Mouse (Mus musculus) megakaryocyte, embryonic 14.5 days (primary cell): ENCODE measurements around the gene Ccdc97. TPM values are rescaled to one million over a fixed set of nuclear protein-coding genes. Genes with fewer than 3 reads are reported as not detected.

Source experiments
- H3K27me3 ChIP-seq: replicated peaks from 2 replicates; pipeline ENCODE3; 2012; ENCODE audit warnings: inconsistent platforms
- H3K36me3 ChIP-seq: replicated peaks from 2 replicates; pipeline ENCODE3; 2012; ENCODE audit warnings: low read length, inconsistent platforms, mixed read lengths
- H3K4me1 ChIP-seq: 2 replicates; pipeline ENCODE4 v1.6.1; 2012; ENCODE audit warnings: inconsistent platforms
- H3K4me3 ChIP-seq: replicated peaks from 2 replicates; pipeline ENCODE3; 2012; ENCODE audit warnings: moderate library complexity, mild to moderate bottlenecking, inconsistent platforms
- H3K9me3 ChIP-seq: 2 replicates; pipeline ENCODE4 v1.6.1; 2012; ENCODE audit warnings: inconsistent platforms
- FLI1 ChIP-seq: IDR thresholded peaks from 2 replicates; pipeline ENCODE4 v1.6.1; 2012; ENCODE audit warnings: low read length, inconsistent platforms, mixed read lengths
- GATA1 ChIP-seq: IDR thresholded peaks from 3 replicates; pipeline ENCODE4 v1.6.1; 2012; ENCODE audit warnings: mixed read lengths, low read length, inconsistent platforms, borderline replicate concordance
- polyA plus RNA-seq: library from polyadenylated mRNA; stranded (reverse); fragments of >175 nt; gene quantifications from 2 replicates; pipeline ENCODE4 v1.2.3, GENCODE M21; 2012; ENCODE audit warnings: low replicate concordance; ENCODE audit not compliant: insufficient read depth

Gene Ccdc97
- polyA plus RNA-seq = 30.5 and 39.5 TPM in 2 replicates

DNA sequence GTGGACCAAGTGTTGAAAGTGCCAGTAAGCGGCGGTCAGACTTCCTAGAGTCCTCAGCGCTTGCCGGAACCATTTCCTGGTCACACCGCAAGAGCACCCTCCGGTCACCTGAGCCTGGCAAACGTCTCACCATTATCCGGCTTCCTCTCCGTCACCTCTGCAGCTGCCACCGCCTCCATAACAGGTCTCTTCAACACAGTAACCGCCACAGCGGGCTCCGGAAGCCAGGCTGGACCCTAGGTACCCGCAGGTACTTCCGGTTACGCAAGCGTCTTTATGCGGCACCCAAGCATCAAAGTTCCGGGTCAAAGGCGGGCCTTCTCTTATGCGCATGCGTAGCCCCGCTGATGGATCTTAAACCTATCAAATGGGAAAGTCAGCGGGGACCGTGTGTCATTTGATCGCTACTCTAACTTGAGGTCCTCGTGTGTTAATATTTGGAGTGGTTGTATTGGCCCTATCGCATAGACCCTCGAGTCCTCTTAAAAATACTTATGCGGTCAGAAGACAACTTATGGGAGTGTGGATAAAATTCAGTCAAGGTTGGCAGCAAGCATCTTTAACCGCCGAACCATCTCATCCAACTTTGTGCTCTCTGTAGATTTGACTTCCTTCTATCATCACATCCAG, at the start of gene Ccdc97:
Ccdc97 (minus strand) TSS at position 301 of the 630 bp plus-strand sequence.
- H3K4me1 ChIP-seq = peaks cover 97% of the 10 kb centered on the region
- no peaks in the 10 kb centered on the region for H3K27me3 ChIP-seq
- H3K4me3 ChIP-seq = peak within 1 kb of the TSS; percentile 95
- peak; percentile 92 for TF ChIP-seq FLI1
- TF ChIP-seq GATA1 = no peak
- H3K9me3 ChIP-seq = no peaks in the 10 kb centered on the region
- peaks cover 74% of the 10 kb centered on the region for H3K36me3 ChIP-seq

DNA sequence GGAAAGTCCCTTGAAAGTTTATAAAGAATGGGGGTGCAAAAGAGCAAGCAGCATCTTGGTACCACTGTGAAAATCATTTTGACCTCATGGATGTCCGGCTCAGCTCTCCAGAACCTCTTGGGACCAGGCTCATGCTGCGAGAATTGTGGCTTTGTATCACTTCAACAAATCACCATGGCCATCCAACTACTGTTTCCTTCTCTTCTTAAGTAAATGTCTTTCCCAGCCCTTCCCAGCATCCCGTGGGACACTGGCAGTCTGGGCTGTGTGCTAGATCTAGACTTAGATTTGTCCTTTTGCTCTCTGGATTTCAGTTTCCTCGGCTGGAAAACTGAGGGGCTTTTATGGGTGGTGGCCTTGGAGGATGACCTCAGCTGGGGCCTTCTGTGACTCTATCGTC, 49.3 kb upstream of the Ccdc97 start:
- peaks cover 2% of the 10 kb centered on the region for H3K36me3 ChIP-seq

DNA sequence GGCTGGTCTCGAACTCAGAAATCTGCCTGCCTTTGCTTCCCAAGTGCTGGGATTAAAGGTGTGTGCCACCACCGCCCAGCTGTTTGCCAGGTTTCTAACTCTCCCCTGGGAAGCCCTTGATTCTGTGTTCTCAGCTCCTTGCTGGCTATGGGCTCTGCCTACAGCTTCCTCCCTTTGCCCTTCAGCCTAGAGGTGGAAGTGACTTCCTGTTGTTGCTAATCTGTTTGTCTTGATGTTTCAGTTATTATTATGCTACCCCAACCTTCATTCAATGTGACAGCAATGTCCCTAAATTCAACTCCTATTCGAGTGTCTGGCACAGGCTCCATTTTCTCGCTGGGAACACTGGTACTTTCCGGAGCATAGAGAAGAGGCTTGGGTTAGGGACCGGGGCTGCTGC, 47.2 kb upstream of the Ccdc97 start:
- H3K27me3 ChIP-seq = peaks cover 9% of the 10 kb centered on the region
- TF ChIP-seq FLI1 (no peak), GATA1 (no peak)
- no peak overlapping the region for H3K4me3 ChIP-seq
- peaks cover 2% of the 10 kb centered on the region for H3K36me3 ChIP-seq
- no peaks in the 10 kb centered on the region for H3K9me3 ChIP-seq
- H3K4me1 ChIP-seq = peaks cover 45% of the 10 kb centered on the region

More for the DNA sequence above, 49.3 kb upstream of the Ccdc97 start:
- TF ChIP-seq GATA1 (no peak), FLI1 (no peak)
- H3K4me1 ChIP-seq = peaks cover 54% of the 10 kb centered on the region
- no peaks in the 10 kb centered on the region for H3K9me3 ChIP-seq
- no peak overlapping the region for H3K4me3 ChIP-seq
- H3K27me3 ChIP-seq = peaks cover 21% of the 10 kb centered on the region

DNA sequence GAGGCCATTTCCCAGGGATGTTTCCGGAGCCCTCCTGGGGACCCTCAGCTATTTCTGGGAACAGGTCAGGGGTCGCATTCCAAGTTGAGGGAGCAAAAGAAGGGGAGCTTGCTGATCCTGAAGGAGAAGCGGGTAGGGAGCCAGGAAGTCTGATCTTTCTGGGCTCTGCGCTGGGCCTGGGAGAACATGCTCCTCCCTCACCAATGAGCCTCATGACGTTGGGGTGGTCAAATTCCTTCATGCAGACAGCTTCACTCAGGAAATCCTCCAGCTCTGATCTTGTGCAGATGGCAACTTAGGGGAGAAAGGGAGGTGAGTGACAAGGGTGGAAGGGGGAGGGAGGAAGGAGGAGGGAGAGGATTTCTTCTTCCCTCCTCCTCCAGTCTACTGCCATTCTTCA, 45.3 kb upstream of the Ccdc97 start:
- Histone ChIP-seq H3K4me3 (no peak overlapping the region), H3K27me3 (peaks cover 6% of the 10 kb centered on the region), H3K4me1 (peaks cover 51% of the 10 kb centered on the region), H3K36me3 (peaks cover 2% of the 10 kb centered on the region), H3K9me3 (no peaks in the 10 kb centered on the region)
- TF ChIP-seq GATA1 (no peak), FLI1 (no peak)

DNA sequence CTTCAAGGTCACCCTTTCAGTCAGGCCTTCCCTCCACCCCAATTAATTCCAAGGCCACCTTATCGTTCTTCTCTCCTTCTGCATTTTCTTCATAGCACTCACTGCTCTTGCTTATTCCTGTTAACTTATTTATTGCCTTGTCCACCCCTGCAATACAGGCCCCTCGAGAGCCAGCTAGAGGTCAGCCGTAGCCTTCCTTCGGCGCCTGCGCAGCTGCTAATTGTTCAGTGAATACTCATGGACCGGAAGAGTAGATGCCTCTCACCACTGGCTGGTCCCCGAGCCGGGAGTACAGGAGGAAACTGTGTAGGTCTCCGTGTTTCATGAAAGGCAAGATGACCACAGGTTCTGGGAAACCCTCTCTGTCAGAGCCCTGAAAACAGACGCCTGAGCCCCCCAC, 44.8 kb upstream of the Ccdc97 start:
- no peak overlapping the region for H3K4me3 ChIP-seq
- H3K9me3 ChIP-seq = no peaks in the 10 kb centered on the region
- peaks cover 8% of the 10 kb centered on the region for H3K27me3 ChIP-seq
- H3K4me1 ChIP-seq = peaks cover 51% of the 10 kb centered on the region
- TF ChIP-seq FLI1 (no peak), GATA1 (no peak)
- peaks cover 2% of the 10 kb centered on the region for H3K36me3 ChIP-seq

DNA sequence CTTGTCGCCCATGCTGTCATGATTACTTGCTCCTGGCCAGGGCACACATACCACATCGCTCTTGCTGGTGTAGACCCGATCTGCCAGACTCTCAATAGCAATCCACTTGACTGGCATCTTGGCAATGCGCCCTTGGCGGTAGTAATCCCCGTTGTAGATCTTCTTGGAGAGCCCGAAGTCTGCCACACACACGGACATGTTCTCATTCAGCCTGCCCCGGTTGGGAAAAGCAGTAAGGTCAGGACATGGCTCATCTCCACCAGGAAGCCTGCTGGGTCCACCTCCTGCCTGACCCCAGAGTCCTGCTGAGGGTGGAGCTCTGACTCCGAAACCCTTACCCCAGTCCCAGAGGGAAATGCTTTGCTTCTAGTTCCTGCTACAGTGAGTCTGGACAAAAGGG, 42.5 kb upstream of the Ccdc97 start:
- no peak for TF ChIP-seq FLI1
- TF ChIP-seq GATA1 = no peak
- Histone ChIP-seq H3K4me1 (peaks cover 48% of the 10 kb centered on the region), H3K36me3 (no peaks in the 10 kb centered on the region), H3K9me3 (no peaks in the 10 kb centered on the region), H3K4me3 (no peak overlapping the region), H3K27me3 (peaks cover 16% of the 10 kb centered on the region)

DNA sequence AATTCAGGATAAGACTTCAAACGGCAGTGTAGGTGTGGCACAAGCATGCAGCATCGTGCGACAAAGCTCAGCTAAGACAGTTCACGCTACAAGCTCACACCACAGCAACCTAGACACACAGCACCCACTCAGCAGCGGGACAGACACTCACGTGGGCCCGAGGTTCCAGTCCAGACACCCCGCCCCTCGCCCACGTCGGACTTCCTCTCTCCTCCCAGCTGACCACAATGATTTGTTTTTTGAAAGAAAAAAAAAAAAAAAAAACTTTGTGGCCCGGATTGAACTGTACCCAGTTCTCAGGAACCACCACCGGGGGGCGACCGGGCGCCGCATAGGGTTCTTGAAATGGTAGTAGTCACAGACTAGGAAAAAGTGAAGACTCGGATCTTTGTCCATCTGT, 37.1 kb upstream of the Ccdc97 start:
- H3K36me3 ChIP-seq = peaks cover 18% of the 10 kb centered on the region
- peaks cover 45% of the 10 kb centered on the region for H3K4me1 ChIP-seq
- H3K9me3 ChIP-seq = no peaks in the 10 kb centered on the region
- TF ChIP-seq FLI1 (no peak), GATA1 (no peak)
- H3K27me3 ChIP-seq = peaks cover 14% of the 10 kb centered on the region
- H3K4me3 ChIP-seq = peak overlapping the region; percentile 93

DNA sequence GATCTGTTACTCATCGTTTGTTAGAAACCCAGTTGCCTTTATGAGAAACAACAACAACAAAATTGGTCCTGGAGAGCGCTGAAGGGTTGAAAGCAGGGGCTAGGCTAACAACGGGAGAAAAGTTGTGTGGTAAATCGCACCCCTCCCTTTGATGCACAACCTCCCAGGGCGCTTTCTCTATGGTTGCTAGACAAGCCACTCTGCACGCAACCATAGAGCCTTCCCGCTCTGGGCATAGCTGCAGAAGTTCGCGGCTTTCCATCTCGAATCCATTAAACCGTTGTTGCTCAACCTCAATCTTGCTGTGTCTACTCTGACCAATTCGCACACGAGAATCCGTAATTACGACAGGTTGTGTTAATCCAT, 36.6 kb upstream of the Ccdc97 start:
- H3K9me3 ChIP-seq = no peaks in the 10 kb centered on the region
- peaks cover 11% of the 10 kb centered on the region for H3K27me3 ChIP-seq
- peaks cover 46% of the 10 kb centered on the region for H3K4me1 ChIP-seq
- peaks cover 24% of the 10 kb centered on the region for H3K36me3 ChIP-seq
- TF ChIP-seq GATA1 (no peak), FLI1 (no peak)
- H3K4me3 ChIP-seq = peak overlapping the region; percentile 93

DNA sequence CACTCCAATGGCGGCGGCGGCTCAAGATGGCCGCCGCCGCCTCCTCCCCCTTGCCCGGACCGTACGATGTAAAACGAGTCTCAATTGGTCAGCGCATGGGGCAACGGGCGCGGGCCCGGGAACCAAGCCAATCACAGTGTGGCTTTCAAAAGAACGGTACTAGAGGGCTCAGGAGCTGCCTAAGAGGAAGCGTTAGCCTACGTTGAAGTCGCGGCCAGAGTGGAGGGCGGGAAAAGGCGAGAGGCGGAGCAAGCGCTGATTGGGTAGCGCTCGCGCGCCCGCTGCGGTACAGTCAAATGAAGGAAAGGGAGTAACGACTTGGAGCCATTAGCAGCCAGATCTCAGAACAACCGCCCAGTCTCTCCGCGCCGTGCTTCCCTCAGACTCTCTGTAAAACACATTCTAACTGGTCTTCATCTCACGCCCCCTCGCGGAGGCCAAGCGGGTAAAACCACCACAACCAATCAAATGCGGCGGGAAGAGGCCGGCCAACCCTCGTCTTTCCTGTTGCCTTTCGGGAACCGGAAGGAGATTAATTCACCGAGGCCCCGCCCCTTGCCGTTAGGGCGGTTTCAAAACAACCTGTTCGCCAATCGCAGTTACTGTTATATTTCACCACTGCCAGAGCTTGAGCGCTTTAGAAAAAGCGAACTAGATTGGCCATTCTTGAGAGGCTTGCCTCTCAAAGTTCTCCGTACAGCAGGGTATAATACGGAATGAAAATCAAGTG, 36.0 kb upstream of the Ccdc97 start, which contains the start of gene Hnrnpul1:
Hnrnpul1 (minus strand) TSS at position 20 of the 730 bp plus-strand sequence.
- Histone ChIP-seq H3K36me3 (peaks cover 29% of the 10 kb centered on the region), H3K4me1 (peaks cover 45% of the 10 kb centered on the region), H3K4me3 (peak within 1 kb of the TSS; percentile 93), H3K27me3 (peaks cover 11% of the 10 kb centered on the region), H3K9me3 (no peaks in the 10 kb centered on the region)
- peak; percentile 66 for TF ChIP-seq FLI1
- TF ChIP-seq GATA1 = no peak

DNA sequence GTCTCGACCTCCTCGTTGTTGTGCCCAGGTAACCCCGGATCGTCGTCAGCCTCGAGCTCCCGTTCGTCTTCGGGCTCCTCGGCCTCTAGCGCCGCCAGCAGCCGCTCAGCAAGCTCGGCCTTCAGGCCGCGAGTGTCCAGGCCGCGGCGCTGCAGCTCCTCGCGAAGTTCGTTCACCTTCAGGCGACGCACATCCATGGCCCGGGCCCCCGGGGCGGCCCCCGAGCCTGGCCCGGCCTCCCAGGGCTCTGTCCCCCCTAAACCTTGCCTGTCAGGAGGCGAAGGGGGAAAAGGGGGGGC, 35.5 kb upstream of the Ccdc97 start:
- Histone ChIP-seq H3K9me3 (no peaks in the 10 kb centered on the region), H3K4me3 (peak overlapping the region; percentile 93), H3K27me3 (peaks cover 11% of the 10 kb centered on the region), H3K4me1 (peaks cover 46% of the 10 kb centered on the region), H3K36me3 (peaks cover 35% of the 10 kb centered on the region)
- TF ChIP-seq FLI1 (no peak), GATA1 (no peak)
